Mouse (Mus musculus) testis, adult 2 months (tissue): ENCODE results near the gene Isoc2b.

Source experiments
- CTCF ChIP-seq: fragments of 200-500 bp; IDR thresholded peaks from 2 replicates; pipeline ENCODE4 v1.5.1; 2012; ENCODE audit warnings: low read depth, mild to moderate bottlenecking, inconsistent platforms, low read length, moderate library complexity; ENCODE audit not compliant: control insufficient read depth, insufficient read depth, insufficient replicate concordance
- POLR2A ChIP-seq: fragments of 200-500 bp; IDR thresholded peaks from 2 replicates; pipeline ENCODE4 v1.6.1; 2012; ENCODE audit warnings: low read depth, mild to moderate bottlenecking, inconsistent platforms, low read length, moderate library complexity; ENCODE audit not compliant: control insufficient read depth

DNA sequence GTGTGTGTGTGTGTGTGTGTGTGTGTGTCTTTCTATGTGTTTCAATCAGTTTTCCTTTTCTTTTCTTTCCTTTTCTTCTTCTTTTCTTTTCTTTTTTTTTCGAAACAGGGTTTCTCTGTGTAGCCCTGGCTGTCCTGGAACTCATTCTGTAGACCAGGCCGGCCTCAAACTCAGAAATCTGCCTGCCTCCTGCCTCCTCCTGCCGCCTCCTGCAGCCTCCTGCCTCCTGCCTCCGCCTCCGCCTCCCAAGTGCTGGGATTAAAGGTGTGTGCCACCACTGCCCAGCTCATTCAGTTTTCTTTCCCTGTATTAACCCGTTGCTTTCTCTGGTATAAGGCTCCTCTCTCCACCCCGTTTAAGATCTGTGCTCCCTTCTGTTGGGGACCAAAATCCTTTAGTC is 12.7 kb downstream of the Isoc2b start:
- TF ChIP-seq CTCF (no peak), POLR2A (no peak)
